Mouse (Mus musculus): ENCODE measurements around the gene Gm9958.

The Gm9958 gene

DNA sequence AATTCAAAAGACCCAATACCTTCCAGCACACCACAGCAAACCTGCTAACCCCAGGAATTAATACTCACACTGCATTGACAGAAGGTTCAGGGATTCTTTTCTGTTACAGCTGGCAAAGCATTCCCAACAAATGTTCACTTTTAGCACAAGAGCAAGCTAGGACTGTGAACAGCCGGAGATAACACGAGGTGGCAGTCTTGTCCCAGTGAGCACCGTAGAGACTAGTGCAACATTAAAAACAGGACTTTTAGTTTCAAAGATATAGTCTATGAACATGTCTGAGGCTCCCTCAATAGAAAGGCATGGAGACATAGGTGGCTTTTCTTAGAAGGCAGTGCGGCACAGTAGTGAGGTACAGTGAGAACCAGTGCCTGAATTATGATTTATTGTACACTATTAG, 38.2 kb downstream of the Gm9958 start:
- no peak for DNase-seq (ENCODE audit: low read depth, low spot score)

DNA sequence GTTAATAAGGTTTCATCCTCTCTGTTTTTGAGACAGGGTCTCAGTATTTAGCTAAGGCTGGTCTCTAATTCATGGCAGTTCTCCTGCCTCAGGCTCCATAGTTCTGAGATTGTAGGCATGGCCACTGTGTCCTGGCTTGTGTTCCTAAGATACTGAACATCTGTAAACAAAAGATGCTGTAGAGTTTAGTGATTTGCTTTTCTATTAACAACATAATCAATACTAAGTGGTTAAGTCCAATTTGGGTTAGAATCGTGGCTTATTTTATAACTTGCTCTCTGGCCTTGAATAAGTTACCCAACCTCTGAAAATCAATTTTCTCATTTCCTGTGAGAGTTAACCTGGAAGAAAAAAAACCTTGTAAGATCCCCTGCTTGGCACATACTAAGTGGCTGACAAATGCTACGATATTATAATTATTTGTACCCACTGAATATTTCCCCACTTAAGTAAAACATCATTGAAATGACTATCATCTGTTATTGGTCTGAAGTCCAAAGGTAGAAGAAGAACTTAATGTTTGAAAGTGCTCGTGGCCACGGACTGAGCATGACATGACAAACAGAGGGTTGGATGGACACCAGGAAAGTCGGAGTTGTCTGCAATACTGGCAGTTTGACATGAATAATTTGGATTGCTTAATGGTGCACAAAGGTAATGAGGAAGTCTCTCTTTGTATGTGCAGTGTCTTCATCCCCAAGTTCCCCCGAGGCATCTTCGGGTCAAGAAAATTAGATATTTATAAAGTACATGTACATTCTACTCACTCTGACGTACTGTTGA, 47.3 kb downstream of the Gm9958 start:
- no peak for DNase-seq (ENCODE audit: low read depth, low spot score)

DNA sequence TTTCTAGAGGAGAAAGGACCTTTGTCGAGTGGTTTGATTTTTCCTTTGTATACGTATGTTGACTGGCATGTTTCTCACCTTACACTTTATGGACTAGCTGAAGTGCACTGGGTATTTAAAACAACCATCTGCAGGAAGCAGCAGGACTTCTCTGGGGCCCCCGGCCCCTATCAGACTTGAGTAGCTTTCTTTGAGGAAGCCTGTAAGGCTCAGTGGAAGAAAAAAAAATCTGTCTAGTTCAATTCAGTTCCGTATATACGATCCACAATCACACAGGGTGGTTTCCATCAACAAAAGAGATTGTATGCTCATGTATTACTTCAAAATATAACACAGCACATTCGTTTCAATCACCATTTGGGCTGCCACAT, 47.9 kb downstream of the Gm9958 start:
- no peak for DNase-seq (ENCODE audit: low read depth, low spot score)
